Mouse (Mus musculus) C2C12 (cell line): ENCODE results near the gene Gbgt1.

Source experiments
- CTCF ChIP-seq: IDR thresholded peaks from one replicate; pipeline ENCODE4 v1.5.1; 2011; ENCODE audit not compliant: control insufficient read depth, insufficient read depth, insufficient read length
- MAX ChIP-seq: IDR thresholded peaks from one replicate; pipeline ENCODE4 v1.6.1; 2011; ENCODE audit warnings: mild to moderate bottlenecking, control low read depth
- MYOD1 ChIP-seq: IDR thresholded peaks from one replicate; pipeline ENCODE4 v1.6.1; 2011; ENCODE audit warnings: low read depth; ENCODE audit not compliant: control insufficient read depth, insufficient read length

- TF ChIP-seq CTCF (no peak), MAX (no peak), MYOD1 (no peak)
Measured at GRCm38 (mm10) chr2:28506291-28506690, 9.6 kb downstream of the Gbgt1 start.
